Mouse (Mus musculus) limb, embryonic 10.5 days (tissue): ENCODE data around the gene Alg14. TPM values are rescaled to one million over a fixed set of nuclear protein-coding genes. Genes with fewer than 3 reads are reported as not detected.

Experiments used
- DNase-seq: peaks from one replicate; pipeline ENCODE4 v3.0.0-alpha.2; 2017; ENCODE audit warnings: low spot score
- H3K27ac ChIP-seq: fragments of 300-500 bp; sonication (generic); 2 replicates; pipeline ENCODE4 v1.5.1; 2016; ENCODE audit warnings: mild to moderate bottlenecking
- H3K27me3 ChIP-seq: fragments of 300-500 bp; sonication (generic); 2 replicates; pipeline ENCODE4 v1.6.1; 2016; ENCODE audit warnings: low read depth, mild to moderate bottlenecking; ENCODE audit not compliant: poor library complexity, severe bottlenecking
- H3K36me3 ChIP-seq: fragments of 300-500 bp; sonication (generic); 2 replicates; pipeline ENCODE4 v1.6.1; 2016; ENCODE audit warnings: mild to moderate bottlenecking, moderate library complexity
- H3K4me1 ChIP-seq: fragments of 300-500 bp; sonication (generic); 2 replicates; pipeline ENCODE4 v1.6.1; 2016
- H3K4me3 ChIP-seq: fragments of 300-500 bp; sonication (generic); 2 replicates; pipeline ENCODE4 v1.5.1; 2016; ENCODE audit warnings: mild to moderate bottlenecking, moderate library complexity
- H3K9me3 ChIP-seq: fragments of 300-500 bp; sonication (generic); replicated peaks from 2 replicates; pipeline ENCODE4 v1.6.1; 2016; ENCODE audit warnings: mild to moderate bottlenecking
- WGBS: fragments of 180-500 bp; shearing (Covaris S2); methylation state at CpG from one replicate; pipeline ENCODE4 v1.1.7; 2016; 5-methylcytosine and 5-hydroxymethylcytosine counted together
- polyA plus RNA-seq: library from polyadenylated mRNA; unstranded; fragments of >200 nt; fragmentation: Nextera tagmentation; extraction: Ambion mirVana; gene quantifications from 2 replicates; pipeline ENCODE4 v1.2.1, GENCODE M21; 2016

Gene Alg14
- 26.0 and 35.0 TPM in 2 replicates for polyA plus RNA-seq

- Histone ChIP-seq H3K4me1 (peaks cover 6% of the 10 kb centered on the region), H3K9me3 (no peaks in the 10 kb centered on the region), H3K36me3 (no peaks in the 10 kb centered on the region), H3K4me3 (peak within 1 kb of the TSS; percentile 70), H3K27me3 (no peaks in the 10 kb centered on the region), H3K27ac (peak within 1 kb of the TSS; percentile 90)
- WGBS = under 1% methylated on average over 42 of the region's 42 CpGs
- DNase-seq = peak; percentile 90
Observed at GRCm38 (mm10) chr3:121291560-121292258, at the start of gene Alg14. Alg14 (plus strand) TSS chr3:121291773.

DNA sequence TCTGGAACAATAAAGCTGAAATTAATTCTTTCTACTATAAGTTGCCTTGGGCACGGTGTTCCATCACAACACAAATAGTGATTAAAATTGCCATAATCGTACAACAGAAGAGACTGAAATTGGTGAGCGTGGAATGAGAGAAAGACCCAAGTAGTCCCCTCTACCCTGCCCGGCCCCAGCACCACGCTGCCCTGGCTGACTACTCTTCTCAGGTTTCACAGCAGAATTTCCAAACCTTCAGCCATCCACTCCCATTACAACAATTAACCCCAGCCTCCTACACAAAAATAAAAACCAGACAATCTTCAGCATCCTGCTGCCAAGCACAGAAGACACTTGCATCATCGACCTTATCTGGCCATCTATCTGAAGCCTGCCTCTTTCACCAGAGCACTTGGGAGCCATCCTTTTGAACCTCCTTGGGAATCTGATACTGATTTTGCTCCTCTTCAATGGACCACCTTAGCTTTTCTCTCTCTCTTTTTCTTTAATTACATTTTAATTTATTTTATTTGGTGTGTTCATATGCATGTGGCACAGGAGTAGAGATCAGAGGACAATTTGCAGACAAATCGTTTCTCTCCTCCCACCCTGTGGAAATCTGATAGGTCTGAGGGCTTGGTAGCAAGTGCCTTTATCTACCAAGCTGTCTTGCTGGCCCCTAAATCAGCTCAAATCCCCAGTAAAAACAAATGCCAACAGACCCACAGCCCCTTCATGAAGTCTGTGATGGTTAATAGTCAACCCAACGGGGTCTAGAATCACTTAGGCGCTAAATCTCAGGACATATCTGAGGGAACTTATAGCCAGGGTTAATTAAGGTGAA, 49.2 kb upstream of the Alg14 start:
- Histone ChIP-seq H3K9me3 (no peaks in the 10 kb centered on the region), H3K4me1 (peaks cover 29% of the 10 kb centered on the region), H3K36me3 (no peaks in the 10 kb centered on the region), H3K27ac (peak overlapping the region; percentile 68; the same call in 1 of the 2 replicates), H3K27me3 (no peaks in the 10 kb centered on the region), H3K4me3 (no peak overlapping the region)
- no peak for DNase-seq
- 39% methylated on average over 9 of the region's 9 CpGs for WGBS

- Histone ChIP-seq H3K27me3 (no peaks in the 10 kb centered on the region), H3K36me3 (no peaks in the 10 kb centered on the region), H3K9me3 (no peaks in the 10 kb centered on the region), H3K4me3 (no peak overlapping the region), H3K4me1 (peaks cover 29% of the 10 kb centered on the region), H3K27ac (no peak overlapping the region)
- no peak for DNase-seq
- WGBS = 80% methylated on average over 4 of the region's 4 CpGs
Observed at GRCm38 (mm10) chr3:121242941-121243340, 48.6 kb upstream of the Alg14 start.

GRCm38 (mm10) chr3:121250048-121250447, 41.5 kb upstream of the Alg14 start:
- Histone ChIP-seq H3K27ac (no peak overlapping the region), H3K4me1 (no peaks in the 10 kb centered on the region), H3K27me3 (no peaks in the 10 kb centered on the region), H3K36me3 (no peaks in the 10 kb centered on the region), H3K9me3 (no peaks in the 10 kb centered on the region), H3K4me3 (no peak overlapping the region)
- DNase-seq = no peak
- 82% methylated on average over 9 of the region's 9 CpGs for WGBS

- no peak for DNase-seq
- no peaks in the 10 kb centered on the region for H3K36me3 ChIP-seq
- no peaks in the 10 kb centered on the region for H3K9me3 ChIP-seq
- H3K4me3 ChIP-seq = no peak overlapping the region
- 89% methylated on average over 19 of the region's 19 CpGs for WGBS
- H3K27ac ChIP-seq = no peak overlapping the region
- no peaks in the 10 kb centered on the region for H3K27me3 ChIP-seq
- no peaks in the 10 kb centered on the region for H3K4me1 ChIP-seq
Observed at GRCm38 (mm10) chr3:121250576-121251433, 40.8 kb upstream of the Alg14 start.

DNA sequence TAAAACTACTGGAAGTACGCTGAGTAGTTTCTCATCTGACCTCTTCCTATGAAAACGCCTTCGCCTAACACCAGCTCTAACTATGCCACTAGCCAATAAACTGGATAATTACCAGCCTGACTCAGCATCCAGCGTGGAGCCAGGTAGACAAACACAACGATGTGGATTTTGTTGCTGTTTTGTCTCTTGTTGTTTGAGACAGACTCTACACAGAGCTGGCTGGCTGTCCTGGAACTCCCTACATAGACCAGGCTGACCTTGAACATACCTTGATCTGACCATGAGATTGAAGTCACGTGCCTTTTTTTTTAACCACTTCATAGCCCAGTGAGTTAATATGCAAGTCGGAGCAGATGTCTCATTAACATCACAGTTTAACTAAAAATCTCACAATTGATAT, 36.1 kb upstream of the Alg14 start:
- no peak overlapping the region for H3K27ac ChIP-seq
- no peak for DNase-seq

GRCm38 (mm10) chr3:121256131-121256530, 35.4 kb upstream of the Alg14 start:
- WGBS = 85% methylated on average over 8 of the region's 8 CpGs
- Histone ChIP-seq H3K27ac (no peak overlapping the region), H3K4me3 (no peak overlapping the region), H3K36me3 (no peaks in the 10 kb centered on the region), H3K4me1 (no peaks in the 10 kb centered on the region), H3K9me3 (no peaks in the 10 kb centered on the region), H3K27me3 (peaks cover 25% of the 10 kb centered on the region)
- DNase-seq = no peak

More for the DNA sequence above, 36.1 kb upstream of the Alg14 start:
- WGBS = 91% methylated on average over 7 of the region's 7 CpGs
- Histone ChIP-seq H3K9me3 (no peaks in the 10 kb centered on the region), H3K4me3 (no peak overlapping the region), H3K36me3 (no peaks in the 10 kb centered on the region), H3K27me3 (peaks cover 19% of the 10 kb centered on the region), H3K4me1 (no peaks in the 10 kb centered on the region)

- peaks cover 38% of the 10 kb centered on the region for H3K27me3 ChIP-seq
- WGBS = 80% methylated on average over 10 of the region's 10 CpGs
- DNase-seq = no peak
- peaks cover 5% of the 10 kb centered on the region for H3K4me1 ChIP-seq
- no peak overlapping the region for H3K27ac ChIP-seq
- H3K9me3 ChIP-seq = no peaks in the 10 kb centered on the region
- no peak overlapping the region for H3K4me3 ChIP-seq
- no peaks in the 10 kb centered on the region for H3K36me3 ChIP-seq
Observed at GRCm38 (mm10) chr3:121257418-121257817, 34.2 kb upstream of the Alg14 start.

DNA sequence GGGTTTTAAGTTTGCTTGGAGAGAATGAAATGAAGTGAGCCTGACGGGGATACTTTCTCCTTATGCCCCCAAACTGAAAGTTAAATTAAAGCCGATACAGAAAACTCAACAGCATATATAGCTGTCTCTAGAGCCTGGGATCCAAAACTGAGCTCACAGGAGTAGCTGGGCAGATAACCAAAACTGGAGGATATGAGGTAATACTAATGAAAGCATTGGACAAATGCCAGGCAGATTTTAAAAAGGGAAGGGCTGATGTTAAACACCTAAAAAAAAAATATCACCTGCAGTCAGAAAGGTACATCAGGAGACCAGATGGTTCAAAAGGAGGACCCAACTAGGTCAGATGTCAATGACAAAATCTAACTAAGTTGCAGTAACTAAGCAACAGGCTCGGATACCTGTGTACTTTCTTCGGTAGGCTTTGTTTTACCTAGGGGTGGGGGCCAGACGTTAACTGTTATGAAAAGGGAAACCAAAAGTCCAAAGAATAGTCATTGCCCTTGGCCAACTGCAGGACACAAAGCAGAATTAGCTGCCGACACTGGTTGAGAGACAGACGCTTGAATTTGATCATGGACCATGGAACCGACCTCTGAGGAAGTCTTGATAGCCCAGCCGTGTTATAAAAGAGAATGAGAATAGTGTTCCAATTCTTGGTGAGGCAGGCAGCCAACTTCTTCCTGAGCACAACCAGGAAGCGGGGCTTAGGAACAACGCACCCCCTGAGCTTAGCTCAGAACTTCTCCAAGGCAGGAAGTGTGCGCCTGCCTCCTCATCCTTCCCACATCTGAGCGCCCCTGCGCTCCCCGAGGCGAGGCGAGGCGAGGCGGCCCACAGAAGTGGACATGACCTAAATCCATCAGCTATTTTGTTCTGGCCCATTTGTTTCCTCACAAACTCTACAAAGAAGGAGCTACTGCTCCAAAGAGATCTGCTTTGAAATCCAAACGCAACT, 32.8 kb upstream of the Alg14 start:
- Histone ChIP-seq H3K36me3 (no peaks in the 10 kb centered on the region), H3K9me3 (no peaks in the 10 kb centered on the region), H3K4me3 (no peak overlapping the region), H3K27me3 (peaks cover 52% of the 10 kb centered on the region), H3K27ac (no peak overlapping the region), H3K4me1 (peaks cover 14% of the 10 kb centered on the region)
- 83% methylated on average over 20 of the region's 20 CpGs for WGBS
- DNase-seq = no peak

DNA sequence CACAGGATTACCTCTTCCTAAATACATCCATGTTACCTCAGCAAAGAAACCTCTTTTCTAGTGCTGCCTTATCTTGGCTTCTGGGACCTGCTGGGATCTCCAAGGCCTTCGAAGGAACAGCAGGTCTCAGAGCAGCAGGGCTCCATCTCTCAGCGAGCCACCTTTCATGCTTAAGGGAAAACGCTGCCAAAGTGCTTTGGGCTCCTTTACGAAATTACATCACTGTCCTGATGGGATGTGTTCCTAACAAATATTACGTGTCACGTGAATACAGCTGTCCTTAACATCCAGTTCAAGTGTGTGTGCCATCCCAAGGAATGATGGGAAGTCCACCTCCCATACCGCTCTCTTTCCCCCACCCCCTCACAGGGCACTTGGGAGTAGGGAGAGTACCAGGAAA, 31.5 kb upstream of the Alg14 start:
- Histone ChIP-seq H3K4me3 (no peak overlapping the region), H3K36me3 (no peaks in the 10 kb centered on the region), H3K27me3 (peaks cover 64% of the 10 kb centered on the region), H3K4me1 (peaks cover 14% of the 10 kb centered on the region), H3K9me3 (no peaks in the 10 kb centered on the region), H3K27ac (no peak overlapping the region)
- WGBS = 82% methylated on average over 7 of the region's 7 CpGs
- DNase-seq = no peak

GRCm38 (mm10) chr3:121260831-121261230, 30.7 kb upstream of the Alg14 start:
- Histone ChIP-seq H3K27me3 (peaks cover 66% of the 10 kb centered on the region), H3K36me3 (no peaks in the 10 kb centered on the region), H3K9me3 (no peaks in the 10 kb centered on the region), H3K27ac (no peak overlapping the region), H3K4me1 (peaks cover 14% of the 10 kb centered on the region), H3K4me3 (no peak overlapping the region)
- DNase-seq = no peak
- WGBS = 56% methylated on average over 1 of the region's 1 CpGs

- Histone ChIP-seq H3K27ac (no peak overlapping the region), H3K36me3 (no peaks in the 10 kb centered on the region), H3K4me3 (no peak overlapping the region), H3K9me3 (no peaks in the 10 kb centered on the region), H3K27me3 (peaks cover 66% of the 10 kb centered on the region), H3K4me1 (peaks cover 14% of the 10 kb centered on the region)
- no peak for DNase-seq
- 70% methylated on average over 7 of the region's 7 CpGs for WGBS
Observed at GRCm38 (mm10) chr3:121261251-121261650, 30.3 kb upstream of the Alg14 start.
